ENCODE assay signal across 1 mouse cellular context in genomic region chr7:129591371-129592131, GRCm38 (mm10).
TF ChIP-seq lines count a peak whose summit lies in the region.

Wdr11 (plus strand) TSS chr7:129591863.

TF ChIP-seq in MEL, 35 proteins besides CTCF, POLR2A, EP300 and RAD21 (continued from another document):
- no peak for TF ChIP-seq TAL1 (IDR thresholded peaks at IDR 0.05; ENCODE audit: low read length)
- TF ChIP-seq ETS1 (IDR thresholded peaks at IDR 0.05; ENCODE audit: low read depth, low read length), result no peak; the same call in 1 of the 2 replicates
- no peak for TF ChIP-seq RCOR1 (IDR thresholded peaks at IDR 0.05; ENCODE audit: low read depth, low read length)
- 0 out of 2 replicates have a peak, but pooled peaks have one; percentile 4 for TF ChIP-seq GATA1 (IDR thresholded peaks at IDR 0.05; ENCODE audit: low read depth, low read length)
